Mouse (Mus musculus) MEL (cell line): ENCODE measurements around the gene Gm21954. TPM values are rescaled to one million over a fixed set of nuclear protein-coding genes. Genes with fewer than 3 reads are reported as not detected.

ENCODE experiments used
- DNase-seq: peaks from one replicate; pipeline ENCODE4 v3.0.0; 2011; ENCODE audit warnings: low read depth, low spot score
- H3K27ac ChIP-seq: 2 replicates; pipeline ENCODE4 v1.5.1; 2012; ENCODE audit warnings: low read depth, mild to moderate bottlenecking, control low read depth, low read length, moderate library complexity; ENCODE audit not compliant: control insufficient read depth
- H3K27me3 ChIP-seq, 2 experiments: fragments of 150-350 bp in 1 of 2; sonication (generic) in 1 of 2; 2 replicates each; pipeline ENCODE4 v1.6.1; 2012; ENCODE audit warnings: low read length in 2 of 2, mild to moderate bottlenecking in 2 of 2, improper control_type of control experiment in 1 of 2, moderate library complexity in 1 of 2; ENCODE audit not compliant: insufficient read depth in 2 of 2, control insufficient read depth in 1 of 2
- H3K36me3 ChIP-seq, 2 experiments: 2 replicates each; pipeline ENCODE4 v1.6.1; 2012 to 2014; ENCODE audit warnings: low read length in 2 of 2, improper control_type of control experiment in 1 of 2, inconsistent platforms in 1 of 2, mild to moderate bottlenecking in 1 of 2; ENCODE audit not compliant: insufficient read depth in 2 of 2, control insufficient read depth in 1 of 2
- H3K4me1 ChIP-seq, 2 experiments: fragments of 150-350 bp in 1 of 2; sonication (generic) in 1 of 2; 2 replicates each; pipeline ENCODE4 v1.6.1; 2012; ENCODE audit warnings: low read length in 2 of 2, improper control_type of control experiment in 1 of 2, mild to moderate bottlenecking in 1 of 2; ENCODE audit not compliant: insufficient read depth in 2 of 2, control insufficient read depth in 1 of 2
- H3K4me3 ChIP-seq, 2 experiments: fragments of 150-350 bp in 1 of 2; sonication (generic) in 1 of 2; 2 replicates each; pipeline ENCODE4 v1.5.1; 2012; ENCODE audit warnings: low read depth in 2 of 2, low read length in 2 of 2, mild to moderate bottlenecking in 2 of 2, moderate library complexity in 2 of 2, control low read depth in 1 of 2, improper control_type of control experiment in 1 of 2; ENCODE audit not compliant: control insufficient read depth in 1 of 2, insufficient read depth in 1 of 2
- H3K79me2 ChIP-seq: 2 replicates; pipeline ENCODE4 v1.6.1; 2012; ENCODE audit warnings: mild to moderate bottlenecking, low read length, moderate library complexity; ENCODE audit not compliant: control insufficient read depth, poor library complexity, insufficient read depth
- H3K9ac ChIP-seq: 2 replicates; pipeline ENCODE4 v1.6.1; 2012; ENCODE audit warnings: low read depth, mild to moderate bottlenecking, control low read depth, low read length, moderate library complexity; ENCODE audit not compliant: control insufficient read depth, poor library complexity, severe bottlenecking
- H3K9me3 ChIP-seq: fragments of 150-350 bp; sonication (generic); replicated peaks from 2 replicates; pipeline ENCODE4 v1.6.1; 2012; ENCODE audit warnings: mild to moderate bottlenecking, low read length, improper control_type of control experiment, moderate library complexity; ENCODE audit not compliant: insufficient read depth
- CHD2 ChIP-seq: IDR thresholded peaks from 2 replicates; pipeline ENCODE4 v1.6.1; 2011; ENCODE audit warnings: low read length, improper control_type of control experiment
- CTCF ChIP-seq, 3 experiments: IDR thresholded peaks in 2 of 3; conservative IDR thresholded peaks in 1 of 3; 2 replicates each; pipeline ENCODE4 v1.5.1; 2011 to 2012; ENCODE audit warnings: low read length in 3 of 3, low read depth in 2 of 3, mild to moderate bottlenecking in 2 of 3, improper control_type of control experiment in 1 of 3, inconsistent platforms in 1 of 3, mixed read lengths in 1 of 3, moderate library complexity in 1 of 3; ENCODE audit not compliant: control insufficient read depth in 1 of 3, insufficient read depth in 1 of 3, poor library complexity in 1 of 3, severe bottlenecking in 1 of 3
- ELF1 ChIP-seq: IDR thresholded peaks from 2 replicates; pipeline ENCODE4 v1.6.1; 2014; ENCODE audit warnings: low read depth, mild to moderate bottlenecking, inconsistent platforms, low read length, improper control_type of control experiment, moderate library complexity
- EP300 ChIP-seq, 2 experiments: IDR thresholded peaks; 2 replicates each; pipeline ENCODE4 v1.6.1; 2011; ENCODE audit warnings: improper control_type of control experiment in 2 of 2, low read length in 2 of 2, low read depth in 1 of 2, mild to moderate bottlenecking in 1 of 2
- ETS1 ChIP-seq: IDR thresholded peaks from 2 replicates; pipeline ENCODE4 v1.6.1; 2012; ENCODE audit warnings: low read depth, mild to moderate bottlenecking, inconsistent platforms, low read length, improper control_type of control experiment, moderate library complexity
- GABPA ChIP-seq: IDR thresholded peaks from 2 replicates; pipeline ENCODE4 v1.6.1; 2012; ENCODE audit warnings: low read depth, mild to moderate bottlenecking, inconsistent platforms, low read length, improper control_type of control experiment, moderate library complexity
- GATA1 ChIP-seq: IDR thresholded peaks from 2 replicates; pipeline ENCODE4 v1.6.1; 2011; ENCODE audit warnings: low read depth, low read length, improper control_type of control experiment
- JUND ChIP-seq: IDR thresholded peaks from 2 replicates; pipeline ENCODE4 v1.6.1; 2011; ENCODE audit warnings: low read depth, mild to moderate bottlenecking, improper control_type of control experiment, low read length
- MAX ChIP-seq: IDR thresholded peaks from 2 replicates; pipeline ENCODE4 v1.6.1; 2011; ENCODE audit warnings: low read length, improper control_type of control experiment
- MAZ ChIP-seq: IDR thresholded peaks from 2 replicates; pipeline ENCODE4 v1.6.1; 2012; ENCODE audit warnings: low read depth, mild to moderate bottlenecking, inconsistent platforms, low read length, improper control_type of control experiment
- MEF2A ChIP-seq: IDR thresholded peaks from 2 replicates; pipeline ENCODE4 v1.6.1; 2014; ENCODE audit warnings: low read depth, mild to moderate bottlenecking, inconsistent platforms, low read length, improper control_type of control experiment; ENCODE audit not compliant: poor library complexity, insufficient replicate concordance, severe bottlenecking; ENCODE audit errors: extremely low read depth
- MXI1 ChIP-seq: IDR thresholded peaks from 2 replicates; pipeline ENCODE4 v1.6.1; 2011; ENCODE audit warnings: mild to moderate bottlenecking, low read depth, low read length, improper control_type of control experiment
- MYC ChIP-seq: IDR thresholded peaks from 2 replicates; pipeline ENCODE4 v1.6.1; 2011; ENCODE audit warnings: low read depth, mild to moderate bottlenecking, low read length, improper control_type of control experiment, moderate library complexity
- NELFE ChIP-seq: IDR thresholded peaks from 2 replicates; pipeline ENCODE4 v1.6.1; 2011; ENCODE audit warnings: low read depth, low read length, improper control_type of control experiment
- NRF1 ChIP-seq: IDR thresholded peaks from 2 replicates; pipeline ENCODE4 v1.6.1; 2014; ENCODE audit warnings: low read depth, mild to moderate bottlenecking, inconsistent platforms, low read length, improper control_type of control experiment, moderate library complexity; ENCODE audit not compliant: poor library complexity, insufficient read depth, severe bottlenecking
- POLR2A ChIP-seq, 2 experiments: IDR thresholded peaks; 2 replicates each; pipeline ENCODE4 v1.6.1; 2011 to 2012; ENCODE audit warnings: low read length in 2 of 2, mild to moderate bottlenecking in 2 of 2, control low read depth in 1 of 2, improper control_type of control experiment in 1 of 2, low read depth in 1 of 2, moderate library complexity in 1 of 2; ENCODE audit not compliant: control insufficient read depth in 1 of 2, insufficient read depth in 1 of 2, poor library complexity in 1 of 2
- POLR2AphosphoS2 ChIP-seq: IDR thresholded peaks from 2 replicates; pipeline ENCODE4 v1.6.1; 2011; ENCODE audit warnings: low read length, improper control_type of control experiment
- RAD21 ChIP-seq: IDR thresholded peaks from 2 replicates; pipeline ENCODE4 v1.6.1; 2011; ENCODE audit warnings: mild to moderate bottlenecking, low read depth, low read length, improper control_type of control experiment
- SIN3A ChIP-seq: IDR thresholded peaks from 2 replicates; pipeline ENCODE4 v1.6.1; 2012; ENCODE audit warnings: low read length, improper control_type of control experiment, inconsistent platforms
- TAL1 ChIP-seq: IDR thresholded peaks from 2 replicates; pipeline ENCODE4 v1.6.1; 2012; ENCODE audit warnings: mild to moderate bottlenecking, inconsistent platforms, low read length, moderate library complexity, mixed read lengths
- TBP ChIP-seq: IDR thresholded peaks from 2 replicates; pipeline ENCODE4 v1.8.0; 2011; ENCODE audit warnings: low read depth, low read length, improper control_type of control experiment
- TCF12 ChIP-seq: IDR thresholded peaks from 2 replicates; pipeline ENCODE4 v1.6.1; 2014; ENCODE audit warnings: low read depth, mild to moderate bottlenecking, inconsistent platforms, low read length, improper control_type of control experiment, moderate library complexity
- UBTF ChIP-seq: IDR thresholded peaks from 2 replicates; pipeline ENCODE4 v1.6.1; 2012; ENCODE audit warnings: low read depth, mild to moderate bottlenecking, inconsistent platforms, low read length, improper control_type of control experiment, moderate library complexity, borderline replicate concordance; ENCODE audit not compliant: insufficient read depth
- USF2 ChIP-seq, 2 experiments: IDR thresholded peaks; 2 replicates each; pipeline ENCODE4 v1.6.1; 2011 to 2012; ENCODE audit warnings: improper control_type of control experiment in 2 of 2, low read length in 2 of 2, borderline replicate concordance in 1 of 2, inconsistent platforms in 1 of 2, low read depth in 1 of 2, mild to moderate bottlenecking in 1 of 2; ENCODE audit not compliant: insufficient read depth in 1 of 2
- ZC3H11A ChIP-seq: IDR thresholded peaks from 2 replicates; pipeline ENCODE4 v1.6.1; 2012; ENCODE audit warnings: low read depth, mild to moderate bottlenecking, inconsistent platforms, low read length, improper control_type of control experiment
- ZKSCAN1 ChIP-seq: IDR thresholded peaks from 2 replicates; pipeline ENCODE4 v1.6.1; 2012; ENCODE audit warnings: low read depth, mild to moderate bottlenecking, inconsistent platforms, low read length, improper control_type of control experiment, moderate library complexity
- ZNF384 ChIP-seq: IDR thresholded peaks from 2 replicates; pipeline ENCODE4 v1.6.1; 2012; ENCODE audit warnings: low read depth, mild to moderate bottlenecking, inconsistent platforms, low read length, improper control_type of control experiment
- polyA plus RNA-seq, 2 experiments: library from polyadenylated mRNA; stranded (reverse) in 1 of 2; unstranded in 1 of 2; fragments of >175 nt in 1 of 2; fragments of >200 nt in 1 of 2; gene quantifications; 2 replicates each; pipeline versions ENCODE4 v1.2.1 to v1.2.4; 2012; ENCODE audit warnings: low replicate concordance in 2 of 2, low read depth in 1 of 2; ENCODE audit not compliant: insufficient read length in 2 of 2, insufficient read depth in 1 of 2, missing spikeins in 1 of 2
- total RNA-seq: library from RNA; depleted of rRNA; stranded (reverse); fragments of 300-350 nt; gene quantifications from 2 replicates; pipeline ENCODE4 v1.2.3, GENCODE M21; 2012

Gene Gm21954
- total and polyA plus RNA-seq, 3 experiments: not detected

GRCm38 (mm10) chr3:55440342-55440741 is 31.7 kb downstream of the Gm21954 start:
- no peak for DNase-seq
- H3K79me2 ChIP-seq: no peaks in the 10 kb centered on the region
- H3K27me3 ChIP-seq: no peaks in the 10 kb centered on the region
- no peak for TF ChIP-seq ZKSCAN1
- no peak for TF ChIP-seq MYC
- no peak for TF ChIP-seq UBTF
- no peak for TF ChIP-seq MEF2A
- no peak for TF ChIP-seq NRF1
- no peak for TF ChIP-seq NELFE
- TF ChIP-seq TBP: no peak
- no peak for TF ChIP-seq ZC3H11A
- TF ChIP-seq ELF1: no peak
- no peak for TF ChIP-seq GABPA
- TF ChIP-seq CHD2: no peak
- TF ChIP-seq GATA1: no peak
- TF ChIP-seq ZNF384: no peak
- no peak for TF ChIP-seq MXI1
- no peak for TF ChIP-seq TAL1
- TF ChIP-seq MAX: no peak
- TF ChIP-seq POLR2AphosphoS2: no peak
- TF ChIP-seq TCF12: no peak
- TF ChIP-seq, all 39 proteins: peak for 0
- no peaks in the 10 kb centered on the region for H3K4me1 ChIP-seq
- H3K36me3 ChIP-seq: no peaks in the 10 kb centered on the region
- no peaks in the 10 kb centered on the region for H3K9me3 ChIP-seq
- H3K27ac ChIP-seq: no peak overlapping the region
- no peak overlapping the region for H3K4me3 ChIP-seq
- no peak overlapping the region for H3K9ac ChIP-seq

- Histone ChIP-seq H3K36me3 (no peaks in the 10 kb centered on the region), H3K9ac (no peak overlapping the region), H3K27me3 (no peaks in the 10 kb centered on the region), H3K9me3 (no peaks in the 10 kb centered on the region), H3K27ac (no peak overlapping the region), H3K4me1 (no peaks in the 10 kb centered on the region), H3K79me2 (no peaks in the 10 kb centered on the region), H3K4me3 (no peak overlapping the region)
- TF ChIP-seq MAZ (no peak), MAX (no peak), JUND (no peak), POLR2A (IDR thresholded peaks at IDR 0.05; ENCODE audit: control insufficient read depth in 1 of 2, insufficient read depth in 1 of 2, low read depth in 1 of 2, low read length in 2 of 2, poor library complexity in 1 of 2) (no peak), CTCF (IDR thresholded peaks at IDR 0.05 in 2 of 3, conservative IDR thresholded peaks at IDR 0.05 in 1 of 3; ENCODE audit: control insufficient read depth in 1 of 3, insufficient read depth in 1 of 3, low read depth in 2 of 3, low read length in 3 of 3, poor library complexity in 1 of 3, severe bottlenecking in 1 of 3) (no peak), RAD21 (no peak), USF2 (IDR thresholded peaks at IDR 0.05; ENCODE audit: borderline replicate concordance in 1 of 2, insufficient read depth in 1 of 2, low read depth in 1 of 2, low read length in 2 of 2) (no peak), ETS1 (no peak), TCF12 (no peak), GATA1 (no peak), EP300 (IDR thresholded peaks at IDR 0.05; ENCODE audit: low read depth in 1 of 2, low read length in 2 of 2) (no peak), SIN3A (no peak)
- DNase-seq: no peak
These were observed 33.1 kb downstream of the Gm21954 start for GRCm38 (mm10) chr3:55438824-55439446.
